Mouse (Mus musculus) c-Kit-positive CD71-negative TER-119-negative erythroid progenitor cells, embryonic 14.5 days (primary cell): ENCODE measurements around the gene Spaca9.

Experiments
- DNase-seq: peaks from one replicate; pipeline ENCODE4 v3.0.0-alpha.2; 2013; ENCODE audit warnings: low read depth

Gene Spaca9

DNA sequence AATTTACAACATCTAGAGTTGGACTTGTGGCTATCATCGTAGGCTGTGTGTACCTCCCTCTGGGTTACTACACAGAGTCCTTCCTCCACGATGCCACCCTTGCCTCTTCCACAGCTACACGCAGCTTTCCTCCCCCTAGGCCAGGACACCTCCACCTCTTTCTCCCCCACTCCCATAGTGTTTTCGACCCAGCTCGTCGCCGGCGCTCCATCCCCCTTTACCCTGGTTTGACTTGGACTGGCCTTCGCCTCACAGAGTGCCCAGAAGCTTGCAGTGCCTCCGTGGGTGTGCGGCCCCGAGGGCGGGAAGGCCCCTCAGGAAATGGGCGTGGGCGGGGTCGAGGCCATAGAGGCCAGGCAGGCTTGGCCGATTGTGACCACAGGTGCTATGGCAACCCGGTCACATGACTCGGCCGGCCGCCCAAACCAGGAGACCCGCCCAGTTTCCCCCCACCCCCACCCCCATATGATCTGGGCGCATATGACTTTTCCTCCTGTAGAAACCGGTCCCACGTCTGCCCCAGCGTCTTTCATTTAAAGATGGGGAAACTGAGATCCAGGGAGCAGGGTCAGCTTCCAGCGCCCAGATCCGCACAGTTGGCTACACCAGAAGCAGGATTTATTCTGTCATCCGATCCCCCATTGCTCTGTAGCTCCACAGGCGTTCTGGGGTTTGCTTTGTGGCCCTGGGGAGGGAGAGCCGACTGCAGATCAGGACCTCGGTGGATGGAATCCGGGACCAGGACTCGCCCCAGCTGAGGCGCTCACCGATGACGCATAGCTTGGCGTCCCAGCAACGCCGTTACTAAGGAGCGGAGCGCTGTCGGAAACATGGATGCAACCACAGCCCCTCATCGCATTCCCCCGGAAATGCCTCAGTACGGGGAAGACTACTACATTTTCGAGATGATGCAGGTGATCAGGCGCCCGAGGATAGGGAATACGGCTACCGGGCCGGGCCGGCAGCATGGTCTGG lies at the start of gene Spaca9, which contains the start of gene Ak8:
Gene Spaca9 (minus strand): TSS at position 367 of the 975 bp plus-strand sequence.
Gene Ak8 (plus strand): TSS at position 804 of the 975 bp plus-strand sequence.
- DNase-seq, result peak; percentile 56

DNA sequence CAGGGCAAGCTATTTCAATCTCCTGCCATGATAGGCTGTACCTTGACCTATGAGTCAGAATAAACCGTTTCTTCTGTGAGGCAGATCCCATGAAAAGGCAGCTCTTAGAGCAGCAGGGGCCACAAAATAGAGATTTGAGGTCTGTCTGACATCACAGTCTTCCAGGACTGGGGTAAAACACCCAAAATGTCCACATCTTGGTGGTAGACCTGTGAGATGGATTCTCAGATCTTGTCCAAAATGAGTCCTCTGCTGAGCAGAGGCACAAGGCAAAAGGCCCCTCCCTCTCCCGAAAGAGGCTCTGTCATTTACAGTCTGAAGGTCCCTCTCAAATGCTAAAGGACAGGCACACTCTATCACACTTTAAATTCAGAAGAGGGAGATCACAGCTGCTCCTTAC lies 48.2 kb upstream of the Spaca9 start:
- DNase-seq, result no peak

DNA sequence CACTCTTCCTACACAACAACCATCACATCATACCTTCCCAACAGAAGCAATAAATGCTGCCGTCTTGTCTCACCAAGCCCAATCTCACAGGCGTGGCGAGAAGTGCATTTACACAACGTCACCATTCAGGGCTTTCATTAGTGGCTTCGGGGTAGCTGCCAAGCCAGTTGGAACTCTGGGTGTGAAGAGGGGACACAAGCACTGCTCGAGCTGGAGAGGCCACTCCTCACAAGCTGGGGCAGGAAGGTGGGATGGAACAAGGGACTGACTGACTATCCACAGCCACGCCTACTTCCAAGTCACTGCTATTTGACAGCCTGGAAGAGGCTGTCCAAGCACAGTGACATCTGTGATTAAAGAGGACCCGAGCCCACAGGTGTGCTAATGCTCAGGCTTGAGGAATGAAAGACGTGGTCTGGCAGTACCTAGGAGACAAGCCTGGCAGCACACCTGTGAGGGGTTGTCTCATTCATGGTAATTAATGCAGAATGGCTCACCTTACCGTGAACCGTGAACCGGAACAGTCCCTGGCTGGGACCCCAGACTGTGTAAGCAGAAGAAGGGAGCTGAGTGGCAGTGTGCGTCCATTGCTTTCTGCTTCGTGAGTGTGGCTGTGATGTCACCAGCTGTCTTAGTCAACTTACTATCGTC lies 47.3 kb upstream of the Spaca9 start:
- DNase-seq, result no peak

DNA sequence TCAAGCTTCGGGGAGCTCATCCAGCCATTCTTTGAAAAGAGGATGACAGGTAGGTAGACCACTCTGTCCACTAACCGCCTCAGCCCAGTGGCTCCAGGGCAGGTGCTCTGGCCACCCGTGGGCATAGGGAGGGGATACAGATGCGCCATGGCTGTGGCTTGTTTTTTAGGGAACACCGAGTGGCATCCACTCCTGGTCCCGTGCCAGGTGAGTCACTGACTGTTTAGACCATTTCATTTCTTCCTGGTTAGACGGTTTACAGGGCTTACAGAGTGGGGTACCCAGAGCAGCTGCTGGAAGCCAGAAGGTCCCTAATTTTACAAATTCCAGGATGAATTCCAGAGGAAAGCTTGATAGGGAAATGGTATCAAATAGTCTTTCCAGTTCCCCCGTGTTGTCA lies 43.2 kb upstream of the Spaca9 start:
- no peak for DNase-seq

DNA sequence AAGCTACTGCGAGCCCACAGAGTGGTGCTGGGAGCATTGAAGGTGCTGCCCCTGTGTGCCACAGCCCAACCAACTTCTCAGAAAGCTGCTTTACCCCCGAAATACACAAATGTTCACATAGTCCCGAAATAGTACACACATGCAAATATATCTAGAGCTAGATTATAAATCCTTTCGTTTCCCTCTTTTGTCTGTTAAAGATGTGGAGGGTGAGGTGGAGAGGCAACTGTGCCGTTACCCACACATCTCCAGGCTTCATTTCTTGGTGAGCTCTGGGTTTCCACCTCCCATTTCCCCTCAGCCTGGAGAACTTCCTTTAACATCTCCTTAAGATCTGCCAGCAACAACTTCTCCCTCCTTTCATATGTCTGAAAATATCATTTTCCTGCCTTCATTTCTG lies 40.6 kb upstream of the Spaca9 start:
- no peak for DNase-seq

DNA sequence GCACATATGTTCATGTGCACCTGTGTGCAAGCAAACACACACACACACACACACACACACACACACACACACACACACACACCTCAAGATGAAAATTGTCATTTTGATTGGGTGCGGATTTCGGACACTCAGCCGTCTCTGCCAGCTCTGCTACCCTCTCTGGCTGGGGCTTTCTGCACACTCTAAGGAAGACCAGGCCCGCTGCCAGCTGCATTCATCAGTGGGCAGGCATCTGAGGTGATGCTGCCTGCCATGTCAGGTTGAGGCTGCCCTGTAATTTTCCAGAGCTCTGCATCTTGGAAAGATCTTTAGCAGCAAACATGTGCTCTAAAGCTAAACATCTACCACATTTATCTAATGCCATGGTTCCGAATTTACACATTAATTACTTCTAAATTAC lies 37.6 kb upstream of the Spaca9 start:
- no peak for DNase-seq

DNA sequence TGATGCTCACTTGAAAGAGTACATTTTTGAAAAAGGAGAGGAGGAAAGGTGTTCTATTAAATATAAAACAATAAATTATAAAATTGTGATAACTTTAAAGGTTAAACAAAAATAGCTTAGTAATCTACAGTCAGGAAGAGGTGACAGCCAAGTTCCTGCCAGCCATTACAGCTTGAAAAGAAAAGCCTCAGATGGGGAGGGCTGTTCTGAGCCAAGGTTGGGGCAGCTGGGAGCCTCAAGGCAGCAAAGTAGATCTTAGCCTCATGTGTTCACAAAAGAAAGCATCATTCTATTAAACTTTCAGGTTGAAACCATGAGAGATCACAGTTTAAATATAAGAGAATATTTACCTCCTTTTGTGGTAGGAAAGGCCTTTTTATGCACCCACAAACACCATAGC lies 31.1 kb upstream of the Spaca9 start:
- DNase-seq, result no peak

DNA sequence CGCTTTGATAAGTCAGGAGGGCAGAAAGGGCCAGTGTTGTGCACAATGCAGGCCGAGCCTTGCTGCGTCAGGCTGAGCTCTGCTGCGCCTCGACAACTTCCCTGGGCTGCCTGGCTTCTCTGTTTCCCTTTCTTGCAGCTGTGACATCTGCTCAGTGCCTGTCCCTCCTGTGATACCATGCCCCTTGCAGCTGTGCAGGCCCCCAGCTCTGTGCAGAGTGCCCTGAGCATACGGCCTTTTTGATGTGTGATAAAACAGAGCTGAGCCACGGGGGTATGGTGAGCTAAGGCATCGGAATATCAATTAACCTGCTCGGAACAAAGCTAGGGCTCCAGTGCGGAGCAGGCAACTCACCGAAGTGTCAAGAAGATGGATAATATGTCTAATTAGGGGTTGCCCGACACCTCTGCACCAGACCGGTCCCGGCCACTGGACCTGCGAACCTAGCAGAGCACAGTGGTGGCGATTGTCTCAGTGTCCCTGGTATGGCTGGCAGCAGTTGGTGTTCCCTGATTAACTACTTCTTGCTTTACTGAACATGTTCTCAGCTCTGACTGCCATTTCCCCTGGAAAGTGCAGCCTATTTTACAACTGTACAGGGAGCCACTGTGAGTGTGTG lies 28.4 kb upstream of the Spaca9 start:
- DNase-seq, result no peak

DNA sequence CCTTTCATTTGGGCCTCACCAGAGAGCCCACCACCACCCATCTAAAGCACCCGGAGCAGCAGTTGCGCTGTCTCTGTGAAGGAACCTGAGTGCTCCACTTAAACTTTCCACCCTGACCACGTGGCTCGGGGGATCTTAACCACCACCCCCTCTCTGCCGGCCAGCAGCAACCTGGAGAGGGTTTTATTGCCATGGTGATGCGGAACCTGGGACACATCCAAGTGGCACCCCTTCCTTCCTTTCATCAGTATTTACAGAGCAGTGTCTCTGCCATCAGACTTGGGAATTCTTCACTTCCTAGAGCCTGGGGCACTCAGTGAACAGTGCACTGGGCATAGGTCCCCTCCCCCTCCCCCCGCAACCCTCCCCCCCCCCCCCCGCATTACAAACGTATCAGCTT lies 24.4 kb upstream of the Spaca9 start:
- no peak for DNase-seq

DNA sequence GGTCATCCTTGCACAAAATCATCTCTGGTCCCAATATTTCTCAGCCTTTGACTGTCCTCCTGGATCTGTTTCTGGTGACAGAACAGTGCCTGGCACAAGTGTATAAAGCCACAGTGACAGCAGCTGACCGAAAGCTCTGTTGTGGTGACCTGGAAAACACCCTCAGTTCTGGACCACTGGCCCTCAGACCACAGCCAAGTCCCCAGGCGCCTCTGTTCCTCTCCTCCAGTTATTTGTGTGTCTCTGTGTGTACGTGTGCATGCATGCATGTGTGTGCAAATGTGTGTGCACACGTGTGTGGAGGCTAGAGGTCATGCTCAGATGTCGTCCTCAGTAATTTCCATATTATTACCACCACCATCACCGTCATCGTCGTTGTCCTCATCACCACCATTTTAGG lies 22.9 kb upstream of the Spaca9 start:
- no peak for DNase-seq

DNA sequence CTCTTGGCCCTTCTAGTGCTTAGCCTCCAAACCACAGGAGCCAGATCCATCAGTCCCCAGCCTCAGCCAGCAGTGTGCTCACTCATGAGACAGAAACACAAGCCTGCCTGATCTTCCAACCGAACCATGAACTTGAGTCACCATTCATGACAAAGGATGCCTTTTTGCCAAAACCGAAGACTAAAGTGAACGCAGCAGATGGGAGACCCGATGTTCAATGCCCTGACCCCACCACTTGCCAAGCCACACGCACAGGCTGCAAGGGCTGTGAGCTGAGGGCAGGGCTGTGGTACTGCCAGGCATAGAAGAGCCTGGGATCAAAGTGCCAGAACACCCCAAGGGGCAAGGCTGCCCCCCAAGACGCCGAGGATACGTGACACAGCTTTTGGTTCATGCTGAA lies 13.5 kb upstream of the Spaca9 start:
- DNase-seq, result no peak

DNA sequence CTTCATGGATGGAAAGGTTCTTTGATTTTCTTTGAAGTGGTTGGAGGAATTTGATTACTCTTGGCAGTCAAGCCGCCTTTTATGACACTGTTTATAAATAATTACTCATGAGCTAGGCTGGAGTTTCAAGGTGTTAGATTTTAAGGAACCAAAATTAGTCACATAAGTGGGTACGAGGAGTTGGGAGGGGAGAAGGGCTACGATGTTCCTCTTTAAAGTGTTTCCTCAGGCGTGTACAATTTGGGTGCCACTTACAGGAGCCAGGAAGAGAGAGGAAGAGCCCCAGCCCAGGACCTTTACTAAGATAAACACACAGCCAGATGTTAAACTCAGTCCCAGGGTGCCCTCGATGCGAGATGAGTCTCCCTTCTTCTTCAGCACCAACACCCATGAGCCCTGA lies 7.3 kb upstream of the Spaca9 start:
- DNase-seq, result no peak

DNA sequence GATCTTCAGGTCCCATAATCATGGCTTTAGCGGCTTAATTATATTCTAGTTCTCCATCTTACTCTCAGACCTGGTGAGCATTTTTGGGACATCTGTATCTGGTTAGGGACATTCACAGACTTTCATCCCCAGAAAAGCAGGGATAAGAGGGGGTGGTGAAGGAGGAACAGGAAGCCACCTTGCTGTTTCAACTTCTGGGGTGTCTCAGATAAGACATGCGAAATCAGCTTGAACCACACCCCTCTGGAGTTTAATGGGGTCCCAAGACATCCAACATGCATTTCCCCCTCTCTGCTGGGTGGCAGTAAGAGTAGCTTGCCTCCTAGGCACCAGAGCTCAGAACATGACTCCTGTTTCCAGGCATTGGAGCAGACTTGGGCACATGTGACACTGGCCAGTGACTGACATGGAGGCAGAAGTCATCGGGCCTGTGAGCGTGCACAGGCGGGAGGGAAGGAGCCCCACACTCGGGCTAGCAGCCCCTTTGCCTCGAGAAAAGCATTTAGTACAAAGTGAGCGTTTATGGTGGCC lies 6.6 kb upstream of the Spaca9 start:
- no peak for DNase-seq

DNA sequence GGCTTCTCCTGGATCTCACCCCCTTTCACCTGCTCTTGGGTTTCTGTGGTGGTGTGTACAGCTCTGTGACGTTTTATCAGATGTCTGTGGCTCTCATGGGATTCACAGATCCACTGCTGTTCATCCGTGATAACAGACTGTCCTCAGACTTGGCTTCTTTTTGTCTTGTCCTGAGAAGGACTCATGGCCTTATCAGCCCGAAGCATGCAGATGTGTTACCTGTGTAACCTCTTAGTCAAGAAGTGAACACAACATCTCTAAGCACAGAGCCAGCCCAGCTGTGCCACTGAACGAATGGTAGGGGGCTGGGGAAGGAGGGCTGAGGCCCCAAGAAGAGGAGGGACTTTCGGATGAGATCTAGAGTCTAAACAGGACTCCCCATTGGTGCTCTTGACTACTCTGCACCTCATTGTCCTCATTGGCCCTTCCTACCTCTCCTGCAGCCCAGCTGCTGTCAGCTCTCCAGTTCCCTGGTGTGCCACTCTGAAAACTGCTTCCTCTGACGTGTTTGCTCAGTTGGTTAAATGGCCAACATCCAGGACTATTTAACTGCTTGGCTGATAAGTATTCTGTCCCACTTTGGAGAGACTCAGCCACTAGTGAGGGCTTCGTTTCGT lies 2.2 kb upstream of the Spaca9 start:
- no peak for DNase-seq

DNA sequence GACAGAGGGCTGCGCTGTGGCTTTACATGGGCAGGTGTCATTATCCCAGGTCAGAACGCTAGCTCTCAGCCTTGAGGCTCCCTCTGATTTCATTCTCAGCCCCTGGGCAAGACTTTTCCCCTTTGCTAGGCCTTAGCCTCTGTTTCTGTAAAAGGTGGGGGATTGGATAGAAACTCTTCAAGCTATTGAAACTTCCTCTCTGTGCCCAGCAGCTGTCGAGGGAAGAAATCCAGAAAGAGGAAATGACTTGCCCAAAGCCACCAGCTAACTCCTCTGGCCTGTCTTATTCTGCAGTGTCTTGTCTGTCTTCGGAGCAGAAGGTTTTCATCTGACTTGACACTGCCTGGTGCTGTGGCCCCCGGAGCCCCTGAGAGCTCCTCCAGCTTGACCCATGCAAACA lies 961 bp downstream of the Spaca9 start:
- DNase-seq, result peak; percentile 45

DNA sequence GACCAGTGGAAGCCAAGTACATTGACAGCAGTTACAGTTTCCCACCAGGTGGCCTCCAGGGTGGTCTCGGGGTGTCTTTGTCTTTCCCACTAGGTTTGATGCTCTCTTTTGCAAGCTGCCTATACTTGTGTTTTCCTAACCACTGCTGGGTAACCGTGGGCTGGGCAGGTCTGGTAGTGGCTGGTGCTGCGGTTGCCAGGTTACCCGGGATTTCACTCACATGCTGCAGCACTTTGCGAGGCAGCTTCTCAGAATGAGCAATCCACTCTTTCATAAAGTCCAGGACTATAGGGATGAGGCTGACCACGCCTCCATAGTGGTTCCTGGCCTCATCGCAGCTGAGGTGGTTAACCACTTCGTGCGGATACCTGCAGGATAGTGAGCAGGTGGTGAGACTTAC lies 6.8 kb downstream of the Spaca9 start:
- DNase-seq, result no peak

DNA sequence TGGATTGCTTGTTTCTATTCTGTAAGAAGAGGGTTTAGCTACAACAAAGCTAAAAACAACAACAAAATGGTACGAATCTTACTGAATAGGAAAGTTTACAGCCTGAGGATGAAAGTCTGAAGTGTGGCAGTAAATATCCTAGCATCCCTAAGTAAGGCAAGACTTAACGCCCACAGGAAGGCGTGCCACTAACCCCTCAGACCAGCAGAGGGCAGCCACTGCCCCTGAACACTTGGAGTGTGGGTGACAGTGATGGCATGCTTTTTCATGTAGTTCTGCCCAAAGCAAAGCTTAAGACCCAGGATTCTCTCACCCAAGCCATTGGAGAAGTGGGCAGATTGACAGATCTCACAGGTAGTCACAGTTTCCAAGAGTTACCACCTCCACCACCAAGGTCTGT lies 11.1 kb downstream of the Spaca9 start:
- DNase-seq, result peak; percentile 38

DNA sequence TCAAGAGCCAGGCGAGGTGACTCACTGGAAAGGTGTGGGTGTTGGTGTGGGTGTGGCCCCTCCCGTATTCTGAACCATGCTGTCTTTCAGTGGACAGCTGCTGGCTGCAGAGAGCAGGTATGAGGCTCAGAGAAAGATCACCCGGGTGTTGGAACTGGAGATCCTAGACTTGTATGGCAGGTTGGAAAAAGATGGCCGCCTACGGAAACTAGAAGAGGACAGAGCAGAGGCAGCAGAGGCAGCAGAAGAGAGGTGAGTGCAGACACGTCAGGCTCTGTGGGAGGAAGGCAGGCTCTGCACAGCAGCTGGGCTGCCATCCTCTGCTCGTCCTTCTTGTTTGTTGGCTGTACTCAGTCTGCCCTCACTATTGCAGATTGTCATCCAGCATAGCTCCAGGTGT lies 13.6 kb downstream of the Spaca9 start:
- no peak for DNase-seq

DNA sequence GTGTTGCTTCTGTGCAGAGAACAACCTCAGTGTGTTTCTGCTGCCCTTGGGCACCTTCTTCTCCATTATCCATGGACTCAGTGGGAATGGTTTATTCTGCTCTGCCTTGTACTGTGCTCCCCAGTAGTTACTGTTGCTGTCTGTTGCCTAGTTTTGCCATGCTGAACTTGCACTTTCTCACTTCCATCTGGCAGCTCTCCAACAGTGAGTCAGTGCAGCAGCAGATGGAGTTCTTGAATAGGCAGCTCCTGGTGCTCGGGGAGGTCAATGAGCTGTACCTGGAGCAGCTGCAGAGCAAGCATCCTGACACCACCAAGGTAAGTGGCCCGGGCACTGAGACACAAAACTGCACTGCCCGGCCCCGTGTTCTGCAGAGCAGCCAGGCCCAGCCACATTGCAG lies 17.8 kb downstream of the Spaca9 start:
- no peak for DNase-seq

DNA sequence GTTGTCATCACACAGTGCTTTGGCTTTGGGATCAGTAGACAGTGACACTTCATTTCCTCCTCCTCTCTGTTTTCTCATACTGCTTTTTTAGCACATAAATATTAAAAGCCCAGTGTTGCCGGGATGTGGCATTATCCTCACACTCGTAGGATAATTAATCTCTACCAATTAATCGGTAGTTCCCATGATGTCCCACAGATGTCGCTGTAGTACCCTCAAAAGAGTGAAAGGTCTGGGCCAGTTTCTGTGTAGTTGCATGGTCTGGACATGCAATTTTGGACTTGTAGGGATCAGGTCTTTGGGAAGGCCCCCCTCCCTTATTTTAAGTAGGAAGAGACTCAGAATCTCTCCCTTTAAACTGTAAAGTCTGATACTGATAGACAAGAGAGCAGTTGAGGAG lies 18.8 kb downstream of the Spaca9 start:
- DNase-seq, result no peak

DNA sequence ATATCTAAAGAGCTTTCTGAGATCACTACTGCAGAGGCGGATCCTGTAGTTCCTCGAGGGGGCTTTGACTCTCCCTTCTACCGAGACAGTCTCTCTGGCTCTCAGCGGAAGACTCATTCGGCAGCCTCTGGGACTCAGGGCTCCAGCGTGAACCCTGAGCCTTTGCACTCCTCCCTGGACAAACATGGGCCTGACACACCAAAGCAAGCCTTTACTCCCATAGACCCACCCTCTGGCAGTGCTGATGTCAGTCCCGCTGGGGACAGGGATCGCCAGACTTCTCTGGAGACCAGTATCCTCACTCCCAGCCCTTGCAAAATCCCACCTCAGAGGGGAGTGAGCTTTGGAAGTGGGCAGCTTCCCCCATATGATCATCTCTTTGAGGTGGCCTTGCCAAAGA lies 23.5 kb downstream of the Spaca9 start:
- no peak for DNase-seq

DNA sequence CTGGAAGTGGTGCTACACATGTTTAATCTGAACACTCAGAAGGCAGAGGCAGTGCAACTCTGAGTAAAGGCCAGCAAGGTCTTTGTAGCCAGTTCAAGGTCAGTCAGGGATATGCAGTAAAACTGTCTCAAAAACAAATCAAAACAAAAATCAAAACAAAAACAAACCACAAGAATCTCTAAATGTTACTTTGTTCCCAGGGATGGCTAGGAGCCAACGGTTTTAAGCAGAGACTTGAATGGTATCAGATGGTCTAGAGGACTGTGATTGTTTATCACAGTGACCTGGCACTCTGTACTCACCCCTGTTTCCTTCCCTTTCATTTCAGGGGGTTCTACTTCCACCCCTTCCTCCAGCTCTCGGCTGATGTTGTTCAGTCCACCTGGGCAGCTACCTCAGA lies 28.1 kb downstream of the Spaca9 start:
- no peak for DNase-seq
